Mouse (Mus musculus): ENCODE measurements at regions not wholly inside any gene's neighbourhood (a gene's known extent, or its start where the extent isn't known, plus 50 kb on each side); places are given as distances from the start of the nearest gene placed in this dataset.

GRCm38 (mm10) chr15:61184597-61184963 lies 261.8 kb upstream of the A1bg start:
- TF ChIP-seq CTCF (IDR thresholded peaks at IDR 0.05; ENCODE audit: low read depth) (no peak), EP300 (IDR thresholded peaks at IDR 0.05; ENCODE audit: low read depth) (no peak)
